Comparison of ENCODE assay signal across 9 mouse cellular contexts in genomic region chr11:84053524-84054163, GRCm38 (mm10). TPM values are rescaled to one million over a fixed set of nuclear protein-coding genes. Genes with fewer than 3 reads are reported as not detected.
A peak's percentile ranks its signal among the peaks of the same experiment; 100 is the strongest.
DNase-seq lines count a peak whose midpoint lies in the region; ATAC-seq lines count a peak whose summit lies in the region.
"Had no signal": no experiment of that assay in that cellular context is flagged by ENCODE, and none has a peak within 500 bp of the region (broad histone marks: within the 10 kb centered on the region; RNA-seq: fewer than 3 reads in every experiment).

No protein-coding gene starts in this region.

- peak; percentile 23 for DNase-seq in heart, postnatal 4 days
- no peak for DNase-seq in heart, adult 9 months (ENCODE audit: low spot score in 2 of 2)
- DNase-seq in NIH3T3 (ENCODE audit: low read depth): peak; percentile 37
- DNase-seq in cerebellum, postnatal 25 days: peak; percentile 95 to 98
- DNase-seq in layer of hippocampus, postnatal 10 days (ENCODE audit: low spot score in 2 of 2): peak; percentile 82 to 85
- no peak for DNase-seq in liver

- H3K4me2 ChIP-seq in stomach, embryonic 16.5 days (ENCODE audit: low read depth, low read length): no peak overlapping the region
- H3K4me2 ChIP-seq: embryonic facial prominence, embryonic 12.5 days had no signal

- no peak overlapping the region for H3K4me3 ChIP-seq in stomach, embryonic 16.5 days (replicated peaks; ENCODE audit: low read length)
- H3K4me3 ChIP-seq: embryonic facial prominence, embryonic 12.5 days had no signal

- WGBS in stomach, embryonic 16.5 days: 71% methylated on average over 10 of the region's 10 CpGs

- peak overlapping the region; percentile 12; the same call in 1 of the 2 replicates for H3K27ac ChIP-seq in stomach, embryonic 16.5 days (ENCODE audit: low read length)
- H3K27ac ChIP-seq: embryonic facial prominence, embryonic 12.5 days had no signal

- H3K36me3 ChIP-seq in stomach, embryonic 16.5 days (ENCODE audit: control insufficient read depth, insufficient read depth, low read length): no peaks in the 10 kb centered on the region
- H3K36me3 ChIP-seq: embryonic facial prominence, embryonic 12.5 days had no signal

- ATAC-seq in stomach, embryonic 16.5 days (ENCODE audit: insufficient read depth, low FRiP score): no peak
- no peak for ATAC-seq in megakaryocyte-erythroid progenitor cell, adult 5-6 weeks (replicated peaks; ENCODE audit: low FRiP score, low TSS enrichment, poor library complexity, severe bottlenecking)

- H3K9ac ChIP-seq in stomach, embryonic 16.5 days (ENCODE audit: low read length): no peak overlapping the region
- H3K9ac ChIP-seq: embryonic facial prominence, embryonic 12.5 days had no signal

- H3K4me1 ChIP-seq in stomach, embryonic 16.5 days (ENCODE audit: control insufficient read depth, insufficient read depth, low read length): peaks cover 3% of the 10 kb centered on the region; the same call in 1 of the 2 replicates
- H3K4me1 ChIP-seq: embryonic facial prominence, embryonic 12.5 days had no signal

- no peaks in the 10 kb centered on the region for H3K9me3 ChIP-seq in stomach, embryonic 16.5 days (replicated peaks; ENCODE audit: control insufficient read depth, low read length)
- H3K9me3 ChIP-seq: embryonic facial prominence, embryonic 12.5 days had no signal

- H3K27me3 ChIP-seq in stomach, embryonic 16.5 days (ENCODE audit: control insufficient read depth, insufficient read depth, low read length): no peaks in the 10 kb centered on the region
- H3K27me3 ChIP-seq: embryonic facial prominence, embryonic 12.5 days had no signal

RNA-seq across cellular contexts. Expression of gene Dusp14, which starts 15.4 kb away (rescaled TPM):
- 1 to 10 TPM in 1 of 2 experiments, under 1 TPM in 1; 0.29 to 1.4 TPM for total RNA-seq in heart, postnatal 4 days (2021)
- 10 to 100 TPM; 15.9 to 17.3 TPM for total RNA-seq in layer of hippocampus, postnatal 10 days (2021)
- 19.4 and 24.0 TPM in 2 replicates for polyA plus RNA-seq in stomach, embryonic 16.5 days (2015; fragmentation: Nextera tagmentation; extraction: Ambion mirVana)
- total RNA-seq in megakaryocyte-erythroid progenitor cell, adult 5-6 weeks (2014; fragmentation: Nextera tagmentation): not detected in 2 replicates
- total RNA-seq in megakaryocyte-erythroid progenitor cell, adult 5-6 weeks (2017): not detected in 2 replicates

Comparison
In these comparisons a context has a peak if more than half of its experiments do, and no peak if none do; other contexts are left out.
1. DNase-seq: peak in heart, postnatal 4 days (single experiment), NIH3T3 (single experiment), cerebellum, postnatal 25 days (2 of 2) and layer of hippocampus, postnatal 10 days (2 of 2); none in heart, adult 9 months (0 of 2) and liver (single experiment).
2. RNA of gene Dusp14, which starts 15.4 kb away (total RNA-seq): 15.9 to 17.3 TPM in layer of hippocampus, postnatal 10 days; 0.29 to 1.4 TPM in heart, postnatal 4 days and not detected in megakaryocyte-erythroid progenitor cell, adult 5-6 weeks; every median in the first group is over 4 times any median in the second.